In the genomic region with DNA sequence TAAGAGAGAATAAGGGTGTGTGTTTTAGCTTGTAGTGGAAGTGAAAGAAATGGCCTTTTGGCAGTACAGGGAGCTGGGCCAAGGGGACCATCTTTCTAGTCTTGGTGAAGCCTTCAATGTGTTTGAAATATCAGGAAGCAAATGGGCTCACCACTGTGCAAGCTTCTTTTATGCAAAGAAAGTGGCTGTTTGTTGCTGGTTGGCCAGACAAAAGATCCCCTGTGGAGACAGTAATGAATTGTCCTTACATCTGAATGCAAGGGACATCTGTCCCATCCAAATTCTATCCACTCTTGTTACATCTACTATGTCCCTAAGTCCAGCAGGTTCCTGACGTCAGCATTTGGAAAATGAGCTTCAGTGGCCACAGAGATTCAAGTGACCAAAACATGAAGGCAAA, we compare ENCODE assay signal across 20 mouse cellular contexts.
DNase-seq lines count a peak whose midpoint lies in the region; ATAC-seq and TF ChIP-seq lines count a peak whose summit lies in the region.
"Had no signal": no experiment of that assay in that cellular context is flagged by ENCODE, and none has a peak within 500 bp of the region (broad histone marks: within the 10 kb centered on the region; RNA-seq: fewer than 3 reads in every experiment).

No protein-coding gene starts in this region.

- peak overlapping the region; percentile 23; the same call in 1 of the 2 replicates for H3K27ac ChIP-seq in hindbrain, embryonic 13.5 days
- no peak overlapping the region for H3K27ac ChIP-seq in hindbrain, embryonic 12.5 days
- H3K27ac ChIP-seq in midbrain, postnatal 0 days (ENCODE audit: low read depth, low read length) = 0 out of 2 replicates have a peak overlapping the region, but pooled peaks have one; percentile 18
- no peak overlapping the region for H3K27ac ChIP-seq in midbrain, embryonic 14.5 days (replicated peaks; ENCODE audit: low read depth, low read length)
- H3K27ac ChIP-seq in hindbrain, postnatal 0 days = 0 out of 2 replicates have a peak overlapping the region, but pooled peaks have one; percentile 13
- H3K27ac ChIP-seq in thymus, adult 2 months (ENCODE audit: control insufficient read depth, insufficient read depth, low read length) = no peak overlapping the region
- H3K27ac ChIP-seq: embryonic facial prominence, embryonic 12.5 days; heart, embryonic 10.5 days; limb, embryonic 13.5 days; liver, embryonic 14.5 days had no signal

- H3K36me3 ChIP-seq in hindbrain, embryonic 13.5 days = no peaks in the 10 kb centered on the region
- no peaks in the 10 kb centered on the region for H3K36me3 ChIP-seq in hindbrain, embryonic 12.5 days
- no peaks in the 10 kb centered on the region for H3K36me3 ChIP-seq in midbrain, postnatal 0 days (ENCODE audit: insufficient read depth, low read length)
- H3K36me3 ChIP-seq in midbrain, embryonic 14.5 days (ENCODE audit: control insufficient read depth, insufficient read depth, low read length) = no peaks in the 10 kb centered on the region
- no peaks in the 10 kb centered on the region for H3K36me3 ChIP-seq in hindbrain, postnatal 0 days (ENCODE audit: insufficient read depth, low read length)
- H3K36me3 ChIP-seq in thymus, adult 2 months (ENCODE audit: control insufficient read depth, insufficient read depth, low read length) = no peaks in the 10 kb centered on the region
- H3K36me3 ChIP-seq: embryonic facial prominence, embryonic 12.5 days; heart, embryonic 10.5 days; limb, embryonic 13.5 days; neural tube, embryonic 13.5 days had no signal

- H3K4me1 ChIP-seq in hindbrain, embryonic 13.5 days (replicated peaks) = peaks cover 67% of the 10 kb centered on the region
- peaks cover 64% of the 10 kb centered on the region for H3K4me1 ChIP-seq in hindbrain, embryonic 12.5 days
- peaks cover 5% of the 10 kb centered on the region for H3K4me1 ChIP-seq in midbrain, postnatal 0 days (ENCODE audit: insufficient read depth, low read length)
- peaks cover 50% of the 10 kb centered on the region for H3K4me1 ChIP-seq in midbrain, embryonic 14.5 days (ENCODE audit: control insufficient read depth, insufficient read depth, low read length)
- peaks cover 9% of the 10 kb centered on the region for H3K4me1 ChIP-seq in hindbrain, postnatal 0 days (ENCODE audit: insufficient read depth, low read length)
- H3K4me1 ChIP-seq in thymus, adult 2 months (replicated peaks; ENCODE audit: control insufficient read depth, insufficient read depth, low read length) = no peaks in the 10 kb centered on the region

- H3K4me3 ChIP-seq in hindbrain, embryonic 13.5 days = no peak overlapping the region
- no peak overlapping the region for H3K4me3 ChIP-seq in hindbrain, embryonic 12.5 days
- H3K4me3 ChIP-seq in midbrain, postnatal 0 days (ENCODE audit: low read depth, low read length) = no peak overlapping the region
- H3K4me3 ChIP-seq in midbrain, embryonic 14.5 days (replicated peaks; ENCODE audit: low read depth, low read length) = no peak overlapping the region
- no peak overlapping the region for H3K4me3 ChIP-seq in hindbrain, postnatal 0 days (ENCODE audit: low read length)
- no peak overlapping the region for H3K4me3 ChIP-seq in thymus, adult 2 months (ENCODE audit: control insufficient read depth, insufficient read depth, low read length)
- H3K4me3 ChIP-seq: embryonic facial prominence, embryonic 12.5 days; heart, embryonic 10.5 days; limb, embryonic 13.5 days; neural tube, embryonic 13.5 days had no signal

- TF ChIP-seq CTCF in midbrain, postnatal 0 days (IDR thresholded peaks at IDR 0.05) = no peak
- TF ChIP-seq CTCF in hindbrain, postnatal 0 days (IDR thresholded peaks at IDR 0.05; ENCODE audit: low read depth) = no peak
- no peak for TF ChIP-seq CTCF in thymus, adult 2 months (IDR thresholded peaks at IDR 0.05; ENCODE audit: borderline replicate concordance, control insufficient read depth, extremely low read depth, insufficient read depth, low read length, poor library complexity)

- H3K9me3 ChIP-seq in hindbrain, embryonic 13.5 days = no peaks in the 10 kb centered on the region
- no peaks in the 10 kb centered on the region for H3K9me3 ChIP-seq in hindbrain, embryonic 12.5 days (replicated peaks)
- H3K9me3 ChIP-seq in midbrain, postnatal 0 days (ENCODE audit: low read length) = no peaks in the 10 kb centered on the region
- no peaks in the 10 kb centered on the region for H3K9me3 ChIP-seq in midbrain, embryonic 14.5 days (ENCODE audit: control insufficient read depth, low read length)
- H3K9me3 ChIP-seq in hindbrain, postnatal 0 days (ENCODE audit: low read length) = no peaks in the 10 kb centered on the region
- H3K9me3 ChIP-seq: embryonic facial prominence, embryonic 12.5 days; heart, embryonic 10.5 days; limb, embryonic 13.5 days; neural tube, embryonic 13.5 days had no signal

- WGBS in hindbrain, embryonic 13.5 days = 4% methylated on average over 1 of the region's 1 CpGs
- 24% methylated on average over 1 of the region's 1 CpGs for WGBS in hindbrain, embryonic 12.5 days
- WGBS in midbrain, postnatal 0 days = 29% methylated on average over 1 of the region's 1 CpGs
- WGBS in midbrain, embryonic 14.5 days = 10% methylated on average over 1 of the region's 1 CpGs
- WGBS in hindbrain, postnatal 0 days = 15% methylated on average over 1 of the region's 1 CpGs
- WGBS in thymus, adult 2 months = 96% methylated on average over 1 of the region's 1 CpGs

- no peaks in the 10 kb centered on the region for H3K27me3 ChIP-seq in hindbrain, embryonic 13.5 days
- no peaks in the 10 kb centered on the region for H3K27me3 ChIP-seq in hindbrain, embryonic 12.5 days
- no peaks in the 10 kb centered on the region for H3K27me3 ChIP-seq in midbrain, postnatal 0 days (ENCODE audit: insufficient read depth, low read length)
- no peaks in the 10 kb centered on the region for H3K27me3 ChIP-seq in midbrain, embryonic 14.5 days (ENCODE audit: control insufficient read depth, insufficient read depth, low read length)
- H3K27me3 ChIP-seq in hindbrain, postnatal 0 days (ENCODE audit: insufficient read depth, low read length) = no peaks in the 10 kb centered on the region
- no peaks in the 10 kb centered on the region for H3K27me3 ChIP-seq in thymus, adult 2 months (ENCODE audit: control insufficient read depth, insufficient read depth, low read length)
- H3K27me3 ChIP-seq: embryonic facial prominence, embryonic 12.5 days; limb, embryonic 13.5 days; neural tube, embryonic 13.5 days had no signal

- no peak for ATAC-seq in hindbrain, embryonic 13.5 days (ENCODE audit: low FRiP score)
- ATAC-seq in hindbrain, embryonic 12.5 days (ENCODE audit: low FRiP score) = no peak
- ATAC-seq in midbrain, postnatal 0 days (ENCODE audit: low FRiP score) = no peak
- ATAC-seq in midbrain, embryonic 14.5 days (ENCODE audit: low FRiP score, low TSS enrichment) = no peak
- peak; percentile 35; the same call in 1 of the 2 replicates for ATAC-seq in hindbrain, postnatal 0 days
- ATAC-seq: activated CD4-positive, CD25-positive, alpha-beta regulatory T cell, adult 4 months had no signal

- peak; percentile 14 to 24 for DNase-seq in cerebellum, adult 18-20 months
- DNase-seq in cerebellum, postnatal 36 days = no peak
- peak; percentile 51 for DNase-seq in midbrain, postnatal 0 days (ENCODE audit: low spot score)
- no peak for DNase-seq in midbrain, embryonic 14.5 days
- peak; percentile 47 for DNase-seq in hindbrain, postnatal 0 days (ENCODE audit: low spot score)
- no peak for DNase-seq in thymus, adult 2 months
- DNase-seq: adrenal gland, postnatal 14 days; gastrocnemius, postnatal 25 days; heart, postnatal 10 days; kidney, adult 9 months; kidney, postnatal 36 days; thymus, postnatal 4 days had no signal

- TF ChIP-seq POLR2A in thymus, adult 2 months (IDR thresholded peaks at IDR 0.05; ENCODE audit: control insufficient read depth, extremely low read depth, insufficient read depth, low read length, poor library complexity) = no peak

- H3K4me2 ChIP-seq in hindbrain, embryonic 13.5 days = no peak overlapping the region
- no peak overlapping the region for H3K4me2 ChIP-seq in hindbrain, embryonic 12.5 days (replicated peaks)
- H3K4me2 ChIP-seq in midbrain, postnatal 0 days (ENCODE audit: low read depth, low read length, poor library complexity, severe bottlenecking) = no peak overlapping the region
- no peak overlapping the region for H3K4me2 ChIP-seq in midbrain, embryonic 14.5 days (ENCODE audit: low read length)
- no peak overlapping the region for H3K4me2 ChIP-seq in hindbrain, postnatal 0 days (ENCODE audit: low read depth, low read length)
- H3K4me2 ChIP-seq: embryonic facial prominence, embryonic 12.5 days; limb, embryonic 13.5 days; neural tube, embryonic 13.5 days had no signal

- H3K9ac ChIP-seq in hindbrain, embryonic 13.5 days = no peak overlapping the region
- H3K9ac ChIP-seq in hindbrain, embryonic 12.5 days = no peak overlapping the region
- no peak overlapping the region for H3K9ac ChIP-seq in midbrain, postnatal 0 days (replicated peaks; ENCODE audit: low read length, poor library complexity, severe bottlenecking)
- no peak overlapping the region for H3K9ac ChIP-seq in midbrain, embryonic 14.5 days (replicated peaks; ENCODE audit: low read length)
- H3K9ac ChIP-seq in hindbrain, postnatal 0 days (replicated peaks; ENCODE audit: low read length) = no peak overlapping the region
- H3K9ac ChIP-seq: embryonic facial prominence, embryonic 12.5 days; limb, embryonic 13.5 days; liver, embryonic 14.5 days; neural tube, embryonic 13.5 days had no signal

Comparison
In these comparisons a context has a peak if more than half of its experiments do, and no peak if none do; other contexts are left out.
1. DNase-seq: peak in cerebellum, adult 18-20 months (2 of 2), midbrain, postnatal 0 days (single experiment) and hindbrain, postnatal 0 days (single experiment); none in cerebellum, postnatal 36 days (0 of 2), midbrain, embryonic 14.5 days (single experiment) and thymus, adult 2 months (single experiment).
2. H3K27ac ChIP-seq: peak in hindbrain, embryonic 13.5 days (single experiment), midbrain, postnatal 0 days (single experiment) and hindbrain, postnatal 0 days (single experiment); none in hindbrain, embryonic 12.5 days (single experiment), midbrain, embryonic 14.5 days (single experiment) and thymus, adult 2 months (single experiment).